Mouse (Mus musculus): ENCODE results near the gene Tet1.

GRCm38 (mm10) chr10:62858967-62859366, 49.8 kb downstream of the Tet1 start:
- no peak for TF ChIP-seq CTCF (IDR thresholded peaks at IDR 0.05; ENCODE audit: control insufficient read depth, insufficient read depth, insufficient replicate concordance, low read depth, low read length)
- TF ChIP-seq POLR2A (IDR thresholded peaks at IDR 0.05; ENCODE audit: control insufficient read depth, low read depth, low read length), result no peak

All from testis, adult 2 months (tissue).